Mouse (Mus musculus): ENCODE results near the gene Ripor1.

- TF ChIP-seq CTCF (conservative IDR thresholded peaks at IDR 0.05 in 1 of 2, IDR thresholded peaks at IDR 0.05 in 1 of 2; ENCODE audit: low read depth in 2 of 2, low read length in 2 of 2) (no peak), ZNF384 (IDR thresholded peaks at IDR 0.05; ENCODE audit: low read depth, low read length) (no peak), GABPA (IDR thresholded peaks at IDR 0.05; ENCODE audit: insufficient replicate concordance, low read depth, low read length) (no peak), JUN (IDR thresholded peaks at IDR 0.05; ENCODE audit: insufficient read depth, low read depth, low read length) (no peak), USF1 (IDR thresholded peaks at IDR 0.05; ENCODE audit: low read depth, low read length) (no peak), SIN3A (IDR thresholded peaks at IDR 0.05; ENCODE audit: low read length) (no peak), POLR2A (IDR thresholded peaks at IDR 0.05; ENCODE audit: low read depth, low read length) (no peak), POLR2AphosphoS2 (IDR thresholded peaks at IDR 0.05; ENCODE audit: low read depth, low read length) (no peak), EP300 (IDR thresholded peaks at IDR 0.05; ENCODE audit: low read length) (no peak), MXI1 (IDR thresholded peaks at IDR 0.05; ENCODE audit: low read depth, low read length) (no peak), MYC (IDR thresholded peaks at IDR 0.05; ENCODE audit: low read depth, low read length) (no peak), RAD21 (IDR thresholded peaks at IDR 0.05; ENCODE audit: low read depth, low read length) (no peak), ZKSCAN1 (IDR thresholded peaks at IDR 0.05; ENCODE audit: borderline replicate concordance, low read depth, low read length) (no peak), NRF1 (IDR thresholded peaks at IDR 0.05; ENCODE audit: low read depth, low read length) (no peak)
Measured at GRCm38 (mm10) chr8:105574741-105575140, 30.3 kb upstream of the Ripor1 start.

Data from CH12.LX (cell line).